Mouse (Mus musculus): ENCODE data around the gene Rab3b. TPM values are rescaled to one million over a fixed set of nuclear protein-coding genes. Genes with fewer than 3 reads are reported as not detected.
A peak's percentile ranks its signal among the peaks of the same experiment; 100 is the strongest.

Rab3b gene
- 16.3 and 17.0 TPM in 2 replicates for polyA plus RNA-seq (2011; ENCODE audit: insufficient read depth, insufficient read length, low read depth, missing spikeins)

- Histone ChIP-seq H3K4me1 (ENCODE audit: control insufficient read depth, insufficient read depth, low read length) (no peaks in the 10 kb centered on the region), H3K9me3 (replicated peaks; ENCODE audit: control insufficient read depth, insufficient read depth, low read length, poor library complexity, severe bottlenecking) (no peaks in the 10 kb centered on the region), H3K27ac (ENCODE audit: insufficient read depth, low read length) (no peak within 1 kb of the TSS), H3K27me3 (ENCODE audit: control insufficient read depth, insufficient read depth, low read length, poor library complexity, severe bottlenecking) (no peaks in the 10 kb centered on the region), H3K4me3 (ENCODE audit: low read depth, low read length) (peak within 1 kb of the TSS; percentile 74), H3K36me3 (ENCODE audit: control insufficient read depth, insufficient read depth, low read length, poor library complexity, severe bottlenecking) (no peaks in the 10 kb centered on the region), H3K9ac (ENCODE audit: low read depth, poor library complexity, severe bottlenecking) (peak within 1 kb of the TSS; percentile 8)
- TF ChIP-seq CTCF (IDR thresholded peaks at IDR 0.05; ENCODE audit: low read depth, low read length) (no peak), EP300 (IDR thresholded peaks at IDR 0.05; ENCODE audit: insufficient read depth, low read depth, low read length) (no peak), POLR2A (IDR thresholded peaks at IDR 0.05; ENCODE audit: insufficient read depth, low read length) (no peak)
These were observed at the start of gene Rab3b for GRCm38 (mm10) chr4:108878963-108879822. Gene Rab3b (plus strand): TSS chr4:108879063.

- Histone ChIP-seq H3K27me3 (ENCODE audit: control insufficient read depth, insufficient read depth, low read length, poor library complexity, severe bottlenecking) (no peaks in the 10 kb centered on the region), H3K27ac (ENCODE audit: insufficient read depth, low read length) (no peak overlapping the region), H3K9me3 (replicated peaks; ENCODE audit: control insufficient read depth, insufficient read depth, low read length, poor library complexity, severe bottlenecking) (no peaks in the 10 kb centered on the region), H3K36me3 (ENCODE audit: control insufficient read depth, insufficient read depth, low read length, poor library complexity, severe bottlenecking) (peaks cover 25% of the 10 kb centered on the region), H3K4me3 (ENCODE audit: low read depth, low read length) (no peak overlapping the region), H3K9ac (ENCODE audit: low read depth, poor library complexity, severe bottlenecking) (no peak overlapping the region), H3K4me1 (ENCODE audit: control insufficient read depth, insufficient read depth, low read length) (no peaks in the 10 kb centered on the region)
- TF ChIP-seq POLR2A (IDR thresholded peaks at IDR 0.05; ENCODE audit: insufficient read depth, low read length): no peak
- no peak for TF ChIP-seq EP300 (IDR thresholded peaks at IDR 0.05; ENCODE audit: insufficient read depth, low read depth, low read length)
- no peak for TF ChIP-seq CTCF (IDR thresholded peaks at IDR 0.05; ENCODE audit: low read depth, low read length)
These were observed 48.2 kb upstream of the Rab3b start for GRCm38 (mm10) chr4:108830698-108831097.

GRCm38 (mm10) chr4:108832916-108833827 is 45.7 kb upstream of the Rab3b start, which contains the start of gene Btf3l4:
Gene Btf3l4 (minus strand): TSS chr4:108833614.
- H3K4me3 ChIP-seq (ENCODE audit: low read depth, low read length): peak within 1 kb of the TSS; percentile 97
- no peaks in the 10 kb centered on the region for H3K27me3 ChIP-seq (ENCODE audit: control insufficient read depth, insufficient read depth, low read length, poor library complexity, severe bottlenecking)
- H3K27ac ChIP-seq (ENCODE audit: insufficient read depth, low read length): peak within 1 kb of the TSS; percentile 97
- peak within 1 kb of the TSS; percentile 95 for H3K9ac ChIP-seq (ENCODE audit: low read depth, poor library complexity, severe bottlenecking)
- H3K4me1 ChIP-seq (ENCODE audit: control insufficient read depth, insufficient read depth, low read length): no peaks in the 10 kb centered on the region
- peaks cover 10% of the 10 kb centered on the region for H3K36me3 ChIP-seq (ENCODE audit: control insufficient read depth, insufficient read depth, low read length, poor library complexity, severe bottlenecking)
- no peak for TF ChIP-seq CTCF (IDR thresholded peaks at IDR 0.05; ENCODE audit: low read depth, low read length)
- TF ChIP-seq POLR2A (IDR thresholded peaks at IDR 0.05; ENCODE audit: insufficient read depth, low read length): no peak
- TF ChIP-seq EP300 (IDR thresholded peaks at IDR 0.05; ENCODE audit: insufficient read depth, low read depth, low read length): no peak
- H3K9me3 ChIP-seq (replicated peaks; ENCODE audit: control insufficient read depth, insufficient read depth, low read length, poor library complexity, severe bottlenecking): no peaks in the 10 kb centered on the region

GRCm38 (mm10) chr4:108833828-108834114 is 45.1 kb upstream of the Rab3b start:
- Histone ChIP-seq H3K36me3 (ENCODE audit: control insufficient read depth, insufficient read depth, low read length, poor library complexity, severe bottlenecking) (peaks cover 10% of the 10 kb centered on the region), H3K4me1 (ENCODE audit: control insufficient read depth, insufficient read depth, low read length) (no peaks in the 10 kb centered on the region), H3K4me3 (ENCODE audit: low read depth, low read length) (peak overlapping the region; percentile 97), H3K27ac (ENCODE audit: insufficient read depth, low read length) (peak overlapping the region; percentile 97), H3K9ac (ENCODE audit: low read depth, poor library complexity, severe bottlenecking) (peak overlapping the region; percentile 95), H3K27me3 (ENCODE audit: control insufficient read depth, insufficient read depth, low read length, poor library complexity, severe bottlenecking) (no peaks in the 10 kb centered on the region), H3K9me3 (replicated peaks; ENCODE audit: control insufficient read depth, insufficient read depth, low read length, poor library complexity, severe bottlenecking) (no peaks in the 10 kb centered on the region)
- TF ChIP-seq CTCF (IDR thresholded peaks at IDR 0.05; ENCODE audit: low read depth, low read length): no peak
- TF ChIP-seq EP300 (IDR thresholded peaks at IDR 0.05; ENCODE audit: insufficient read depth, low read depth, low read length): no peak
- TF ChIP-seq POLR2A (IDR thresholded peaks at IDR 0.05; ENCODE audit: insufficient read depth, low read length): peak; percentile 40

- Histone ChIP-seq H3K4me1 (ENCODE audit: control insufficient read depth, insufficient read depth, low read length) (no peaks in the 10 kb centered on the region), H3K9me3 (replicated peaks; ENCODE audit: control insufficient read depth, insufficient read depth, low read length, poor library complexity, severe bottlenecking) (no peaks in the 10 kb centered on the region), H3K27ac (ENCODE audit: insufficient read depth, low read length) (peak within 1 kb of the TSS; percentile 97), H3K27me3 (ENCODE audit: control insufficient read depth, insufficient read depth, low read length, poor library complexity, severe bottlenecking) (no peaks in the 10 kb centered on the region), H3K36me3 (ENCODE audit: control insufficient read depth, insufficient read depth, low read length, poor library complexity, severe bottlenecking) (peaks cover 7% of the 10 kb centered on the region; the same call in 1 of the 2 replicates), H3K9ac (ENCODE audit: low read depth, poor library complexity, severe bottlenecking) (peak within 1 kb of the TSS; percentile 95), H3K4me3 (ENCODE audit: low read depth, low read length) (peak within 1 kb of the TSS; percentile 97)
- TF ChIP-seq EP300 (IDR thresholded peaks at IDR 0.05; ENCODE audit: insufficient read depth, low read depth, low read length) (no peak), POLR2A (IDR thresholded peaks at IDR 0.05; ENCODE audit: insufficient read depth, low read length) (peak; percentile 38)
These were observed 44.5 kb upstream of the Rab3b start, which contains the start of gene Txndc12 for GRCm38 (mm10) chr4:108834115-108834970. Gene Txndc12 (plus strand): TSS chr4:108834601.

Data from ES-Bruce4 (cell line).